ENCODE assay signal across 21 mouse cellular contexts in the genomic region with DNA sequence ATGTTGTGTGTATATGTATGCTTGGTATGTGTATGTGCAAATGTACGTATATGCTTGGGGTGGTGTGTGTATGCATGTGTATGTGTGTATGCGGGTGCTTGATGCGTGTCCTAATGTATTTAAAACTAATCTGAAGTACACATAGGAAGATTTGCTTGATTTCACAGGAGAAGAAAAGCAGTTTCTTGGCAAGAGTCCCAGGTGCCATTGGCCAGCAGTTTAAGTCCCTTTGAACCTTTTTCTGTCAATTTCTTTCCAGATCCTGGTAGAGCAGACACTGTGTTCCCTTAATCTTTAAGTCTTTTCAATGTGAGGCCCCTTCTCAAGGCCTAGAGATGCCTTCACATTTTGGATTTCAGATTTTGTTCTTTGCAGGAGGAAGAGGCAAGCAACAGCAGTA.
DNase-seq lines count a peak whose midpoint lies in the region; ATAC-seq lines count a peak whose summit lies in the region.
"Had no signal": no experiment of that assay in that cellular context is flagged by ENCODE, and none has a peak within 500 bp of the region (broad histone marks: within the 10 kb centered on the region; RNA-seq: fewer than 3 reads in every experiment).

No protein-coding gene starts in this region.

- no peak for ATAC-seq in midbrain, embryonic 11.5 days (ENCODE audit: low FRiP score)
- ATAC-seq: forebrain, postnatal 0 days; Patski had no signal

- H3K27me3 ChIP-seq in heart, embryonic 10.5 days (ENCODE audit: insufficient read depth, poor library complexity, severe bottlenecking): no peaks in the 10 kb centered on the region
- H3K27me3 ChIP-seq in midbrain, embryonic 11.5 days (ENCODE audit: control insufficient read depth, insufficient read depth, low read length): no peaks in the 10 kb centered on the region
- no peaks in the 10 kb centered on the region for H3K27me3 ChIP-seq in midbrain, embryonic 10.5 days (ENCODE audit: low read depth, poor library complexity, severe bottlenecking)
- H3K27me3 ChIP-seq: embryonic facial prominence, embryonic 12.5 days; heart, embryonic 12.5 days; hindbrain, embryonic 15.5 days; Patski had no signal

- H3K4me1 ChIP-seq in heart, embryonic 10.5 days: no peaks in the 10 kb centered on the region
- peaks cover 5% of the 10 kb centered on the region; the same call in 1 of the 2 replicates for H3K4me1 ChIP-seq in midbrain, embryonic 11.5 days (ENCODE audit: control insufficient read depth, insufficient read depth, low read length)
- peaks cover 19% of the 10 kb centered on the region for H3K4me1 ChIP-seq in midbrain, embryonic 10.5 days
- H3K4me1 ChIP-seq: heart, embryonic 12.5 days; hindbrain, embryonic 15.5 days had no signal

- no peaks in the 10 kb centered on the region for H3K9me3 ChIP-seq in heart, embryonic 10.5 days
- H3K9me3 ChIP-seq in midbrain, embryonic 11.5 days (ENCODE audit: control insufficient read depth, low read length): no peaks in the 10 kb centered on the region
- no peaks in the 10 kb centered on the region for H3K9me3 ChIP-seq in midbrain, embryonic 10.5 days (replicated peaks)
- H3K9me3 ChIP-seq: embryonic facial prominence, embryonic 12.5 days; G1E; heart, embryonic 12.5 days; hindbrain, embryonic 15.5 days had no signal

- H3K9ac ChIP-seq in midbrain, embryonic 11.5 days (ENCODE audit: low read length): no peak overlapping the region
- H3K9ac ChIP-seq: embryonic facial prominence, embryonic 12.5 days; forebrain, postnatal 0 days; heart, embryonic 12.5 days; hindbrain, embryonic 15.5 days had no signal

- no peak overlapping the region for H3K4me2 ChIP-seq in midbrain, embryonic 11.5 days
- H3K4me2 ChIP-seq: embryonic facial prominence, embryonic 12.5 days; heart, embryonic 12.5 days; hindbrain, embryonic 15.5 days had no signal

- 91% methylated on average over 3 of the region's 3 CpGs for WGBS in heart, embryonic 10.5 days
- WGBS in midbrain, embryonic 11.5 days: 91% methylated on average over 3 of the region's 3 CpGs
- WGBS in midbrain, embryonic 10.5 days: 94% methylated on average over 3 of the region's 3 CpGs

- intact Hi-C loops in heart, postnatal 36 days (cut with DNase I): no loop called here

- H3K27ac ChIP-seq in heart, embryonic 10.5 days: no peak overlapping the region
- no peak overlapping the region for H3K27ac ChIP-seq in midbrain, embryonic 11.5 days (ENCODE audit: low read depth, low read length)
- no peak overlapping the region for H3K27ac ChIP-seq in midbrain, embryonic 10.5 days (replicated peaks)
- H3K27ac ChIP-seq: embryonic facial prominence, embryonic 12.5 days; heart, adult 2 months; hindbrain, embryonic 15.5 days had no signal

- no peak overlapping the region for H3K4me3 ChIP-seq in heart, embryonic 10.5 days
- H3K4me3 ChIP-seq in midbrain, embryonic 11.5 days (ENCODE audit: low read depth, low read length): no peak overlapping the region
- no peak overlapping the region for H3K4me3 ChIP-seq in midbrain, embryonic 10.5 days
- H3K4me3 ChIP-seq: embryonic facial prominence, embryonic 12.5 days; heart, adult 2 months; heart, embryonic 12.5 days; hindbrain, embryonic 15.5 days had no signal

- peak; percentile 19 to 20 for DNase-seq in cerebellum, postnatal 10 days
- no peak for DNase-seq in cerebellum, postnatal 36 days
- DNase-seq in heart, embryonic 10.5 days (ENCODE audit: low spot score): peak; percentile 2
- no peak for DNase-seq in heart, postnatal 36 days
- peak; percentile 10 for DNase-seq in midbrain, embryonic 11.5 days (ENCODE audit: low spot score, missing footprints)
- no peak for DNase-seq in midbrain, embryonic 10.5 days (ENCODE audit: low spot score)
- DNase-seq in adipocyte (ENCODE audit: low spot score): peak; percentile 22
- no peak for DNase-seq in retina, postnatal 1 day
- DNase-seq: adrenal gland, adult 2 months; adrenal gland, postnatal 25 days; B cell, adult 2 months; cerebellum, adult 2 months; cerebellum, postnatal 14 days; forebrain, postnatal 0 days; gastrocnemius, postnatal 14 days; heart, adult 2 months had no signal

- no peaks in the 10 kb centered on the region for H3K36me3 ChIP-seq in heart, embryonic 10.5 days
- no peaks in the 10 kb centered on the region for H3K36me3 ChIP-seq in midbrain, embryonic 11.5 days (ENCODE audit: control insufficient read depth, insufficient read depth, low read length)
- H3K36me3 ChIP-seq in midbrain, embryonic 10.5 days: no peaks in the 10 kb centered on the region
- H3K36me3 ChIP-seq: embryonic facial prominence, embryonic 12.5 days; G1E; heart, embryonic 12.5 days; hindbrain, embryonic 15.5 days had no signal

Comparison
In these comparisons a context has a peak if more than half of its experiments do, and no peak if none do; other contexts are left out.
1. DNase-seq: peak in cerebellum, postnatal 10 days (2 of 2), heart, embryonic 10.5 days (single experiment), midbrain, embryonic 11.5 days (single experiment) and adipocyte (single experiment); none in cerebellum, postnatal 36 days (0 of 2), heart, postnatal 36 days (0 of 2), midbrain, embryonic 10.5 days (single experiment) and retina, postnatal 1 day (single experiment).